Comparison of ENCODE assay signal across 7 mouse cellular contexts in the genomic region with DNA sequence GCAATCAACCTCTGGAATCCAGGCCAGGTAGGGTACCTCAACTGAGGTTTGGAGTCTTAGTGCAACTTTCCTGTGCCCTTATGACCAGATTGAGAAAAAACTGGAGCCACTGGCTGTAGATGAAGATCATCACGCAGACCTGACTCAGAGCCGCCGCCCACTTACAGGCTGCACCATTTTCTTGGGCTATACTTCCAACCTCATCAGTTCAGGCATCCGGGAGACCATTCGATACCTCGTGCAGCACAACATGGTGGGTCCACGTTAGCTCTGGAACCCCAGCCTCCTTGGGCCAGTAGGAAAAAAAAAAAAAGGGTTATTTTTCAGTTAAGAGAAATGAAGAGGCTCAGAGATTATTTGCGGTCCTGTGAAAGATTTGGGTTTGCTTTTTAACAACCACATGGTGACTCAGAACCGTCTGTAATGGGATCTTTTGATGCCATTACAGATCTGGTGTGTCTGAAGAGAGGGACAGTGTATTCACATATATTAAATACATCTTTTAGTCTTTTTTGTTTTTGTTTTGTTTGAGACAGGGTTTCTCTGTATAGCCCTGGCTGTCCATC. TPM values are rescaled to one million over a fixed set of nuclear protein-coding genes. Genes with fewer than 3 reads are reported as not detected.
A peak's percentile ranks its signal among the peaks of the same experiment; 100 is the strongest.
DNase-seq lines count a peak whose midpoint lies in the region; ATAC-seq and TF ChIP-seq lines count a peak whose summit lies in the region.

No protein-coding gene starts in this region.

- peaks cover 38% of the 10 kb centered on the region for H3K4me1 ChIP-seq in megakaryocyte, embryonic 14.5 days
- H3K4me1 ChIP-seq in embryonic facial prominence, embryonic 14.5 days (ENCODE audit: control insufficient read depth, insufficient read depth, low read length): peaks cover 6% of the 10 kb centered on the region
- 0 out of 2 replicates have a peak, but pooled peaks cover 2% of the 10 kb centered on the region for H3K4me1 ChIP-seq in intestine, postnatal 0 days (replicated peaks; ENCODE audit: control insufficient read depth, insufficient read depth, low read length)
- peaks cover 10% of the 10 kb centered on the region for H3K4me1 ChIP-seq in olfactory bulb, adult 2 months (ENCODE audit: control insufficient read depth, insufficient read depth, low read length)

- H3K4me2 ChIP-seq in embryonic facial prominence, embryonic 14.5 days (ENCODE audit: low read depth, low read length): peak overlapping the region; percentile 65
- H3K4me2 ChIP-seq in intestine, postnatal 0 days (replicated peaks; ENCODE audit: low read depth): peak overlapping the region; percentile 73

- H3K27me3 ChIP-seq in megakaryocyte, embryonic 14.5 days (replicated peaks): no peaks in the 10 kb centered on the region
- H3K27me3 ChIP-seq in embryonic facial prominence, embryonic 14.5 days (replicated peaks; ENCODE audit: control insufficient read depth, insufficient read depth, low read length): no peaks in the 10 kb centered on the region
- no peaks in the 10 kb centered on the region for H3K27me3 ChIP-seq in intestine, postnatal 0 days (replicated peaks; ENCODE audit: control insufficient read depth, insufficient read depth, low read length)

- H3K9ac ChIP-seq in embryonic facial prominence, embryonic 14.5 days (ENCODE audit: low read depth, low read length): peak overlapping the region; percentile 85
- H3K9ac ChIP-seq in intestine, postnatal 0 days (ENCODE audit: low read depth, low read length): peak overlapping the region; percentile 84

- TF ChIP-seq CTCF in intestine, postnatal 0 days (IDR thresholded peaks at IDR 0.05; ENCODE audit: low read depth): no peak
- TF ChIP-seq CTCF in olfactory bulb, adult 2 months (IDR thresholded peaks at IDR 0.05; ENCODE audit: insufficient read depth, low read depth, low read length): no peak

- no peak for ATAC-seq in megakaryocyte, adult 5-6 weeks (ENCODE audit: poor library complexity, severe bottlenecking)
- ATAC-seq in embryonic facial prominence, embryonic 14.5 days (ENCODE audit: low read depth): no peak
- peak; percentile 2; the same call in 1 of the 2 replicates for ATAC-seq in intestine, postnatal 0 days

- no peaks in the 10 kb centered on the region for H3K9me3 ChIP-seq in megakaryocyte, embryonic 14.5 days
- H3K9me3 ChIP-seq in embryonic facial prominence, embryonic 14.5 days (ENCODE audit: control insufficient read depth, low read length): no peaks in the 10 kb centered on the region
- H3K9me3 ChIP-seq in intestine, postnatal 0 days (ENCODE audit: control insufficient read depth): no peaks in the 10 kb centered on the region

- no peak for TF ChIP-seq POLR2A in olfactory bulb, adult 2 months (IDR thresholded peaks at IDR 0.05; ENCODE audit: insufficient read depth, low read depth, low read length)

- peak overlapping the region; percentile 99 for H3K4me3 ChIP-seq in megakaryocyte, embryonic 14.5 days (replicated peaks)
- peak overlapping the region; percentile 87 for H3K4me3 ChIP-seq in embryonic facial prominence, embryonic 14.5 days (ENCODE audit: low read depth, low read length)
- H3K4me3 ChIP-seq in intestine, postnatal 0 days (ENCODE audit: low read depth, low read length): peak overlapping the region; percentile 76
- H3K4me3 ChIP-seq in olfactory bulb, adult 2 months (ENCODE audit: insufficient read depth, low read depth, low read length): peak overlapping the region; percentile 80

- H3K27ac ChIP-seq in embryonic facial prominence, embryonic 14.5 days (replicated peaks; ENCODE audit: low read depth, low read length): peak overlapping the region; percentile 94
- peak overlapping the region; percentile 95 for H3K27ac ChIP-seq in intestine, postnatal 0 days (ENCODE audit: low read depth, low read length)
- H3K27ac ChIP-seq in olfactory bulb, adult 2 months (ENCODE audit: insufficient read depth, low read depth, low read length): no peak overlapping the region; the same call in 1 of the 2 replicates

- peaks cover 62% of the 10 kb centered on the region for H3K36me3 ChIP-seq in megakaryocyte, embryonic 14.5 days (replicated peaks; ENCODE audit: low read length)
- peaks cover 38% of the 10 kb centered on the region for H3K36me3 ChIP-seq in embryonic facial prominence, embryonic 14.5 days (ENCODE audit: control insufficient read depth, insufficient read depth, low read length)
- H3K36me3 ChIP-seq in intestine, postnatal 0 days (ENCODE audit: control insufficient read depth, insufficient read depth): peaks cover 37% of the 10 kb centered on the region

- DNase-seq in embryonic facial prominence, embryonic 14.5 days (ENCODE audit: low spot score): no peak
- DNase-seq in layer of hippocampus, postnatal 10 days (ENCODE audit: low spot score in 2 of 2): no peak
- DNase-seq in cerebellum, postnatal 36 days: no peak

- WGBS in embryonic facial prominence, embryonic 14.5 days: 34% methylated on average over 9 of the region's 9 CpGs
- WGBS in intestine, postnatal 0 days: 29% methylated on average over 9 of the region's 9 CpGs
- WGBS in olfactory bulb, adult 2 months: 20% methylated on average over 9 of the region's 9 CpGs

RNA-seq across cellular contexts. Expression of a gene that starts 0.9 kb away (rescaled TPM):
- 43.5 and 103 TPM in 2 replicates for polyA plus RNA-seq in megakaryocyte, embryonic 14.5 days (2012; ENCODE audit: insufficient read depth, low replicate concordance)
- total RNA-seq in megakaryocyte, adult 5-6 weeks (2015): 50.9 and 55.1 TPM in 2 replicates
- total RNA-seq in megakaryocyte, adult 5-6 weeks (2017): 26.9 and 30.2 TPM in 2 replicates
- 44.0 and 49.5 TPM in 2 replicates for polyA plus RNA-seq in embryonic facial prominence, embryonic 14.5 days (2014; fragmentation: Nextera tagmentation; extraction: Ambion mirVana)
- polyA plus RNA-seq in intestine, postnatal 0 days (2015; fragmentation: Nextera tagmentation; extraction: Ambion mirVana): 46.6 and 54.9 TPM in 2 replicates
- not detected in 2 replicates for polyA plus RNA-seq in olfactory bulb, adult 2 months (2012; ENCODE audit: insufficient read depth, insufficient read length, low replicate concordance, missing spikeins)
- total RNA-seq in layer of hippocampus, postnatal 10 days (2021): 10 to 100 TPM; 59.9 to 72.1 TPM

RNA-seq across cellular contexts. Expression of a gene that starts 4.7 kb away (rescaled TPM):
- 8.7 TPM in 1 of 2 replicates, not detected in the other for polyA plus RNA-seq in megakaryocyte, embryonic 14.5 days (2012; ENCODE audit: insufficient read depth, low replicate concordance)
- total RNA-seq in megakaryocyte, adult 5-6 weeks (2015): not detected in 2 replicates
- total RNA-seq in megakaryocyte, adult 5-6 weeks (2017): not detected in 2 replicates
- polyA plus RNA-seq in embryonic facial prominence, embryonic 14.5 days (2014; fragmentation: Nextera tagmentation; extraction: Ambion mirVana): 0.68 TPM in 1 of 2 replicates, not detected in the other
- polyA plus RNA-seq in intestine, postnatal 0 days (2015; fragmentation: Nextera tagmentation; extraction: Ambion mirVana): 0.60 TPM in 1 of 2 replicates, not detected in the other
- polyA plus RNA-seq in olfactory bulb, adult 2 months (2012; ENCODE audit: insufficient read depth, insufficient read length, low replicate concordance, missing spikeins): not detected in 2 replicates
- total RNA-seq in layer of hippocampus, postnatal 10 days (2021): not detected

RNA-seq across cellular contexts. Expression of a gene that starts 8.1 kb away (rescaled TPM):
- 8.8 and 10.6 TPM in 2 replicates for polyA plus RNA-seq in megakaryocyte, embryonic 14.5 days (2012; ENCODE audit: insufficient read depth, low replicate concordance)
- total RNA-seq in megakaryocyte, adult 5-6 weeks (2015): 116 and 119 TPM in 2 replicates
- 27.8 and 39.4 TPM in 2 replicates for total RNA-seq in megakaryocyte, adult 5-6 weeks (2017)
- polyA plus RNA-seq in embryonic facial prominence, embryonic 14.5 days (2014; fragmentation: Nextera tagmentation; extraction: Ambion mirVana): 125 and 127 TPM in 2 replicates
- 93.1 and 93.6 TPM in 2 replicates for polyA plus RNA-seq in intestine, postnatal 0 days (2015; fragmentation: Nextera tagmentation; extraction: Ambion mirVana)
- not detected in 2 replicates for polyA plus RNA-seq in olfactory bulb, adult 2 months (2012; ENCODE audit: insufficient read depth, insufficient read length, low replicate concordance, missing spikeins)
- 10 to 100 TPM; 60.8 to 61.8 TPM for total RNA-seq in layer of hippocampus, postnatal 10 days (2021)

RNA-seq across cellular contexts. Expression of a gene that starts 8.7 kb away (rescaled TPM):
- 19.7 TPM in 1 of 2 replicates, not detected in the other for polyA plus RNA-seq in megakaryocyte, embryonic 14.5 days (2012; ENCODE audit: insufficient read depth, low replicate concordance)
- 17.0 and 20.5 TPM in 2 replicates for total RNA-seq in megakaryocyte, adult 5-6 weeks (2015)
- 9.9 and 12.5 TPM in 2 replicates for total RNA-seq in megakaryocyte, adult 5-6 weeks (2017)
- 33.1 and 38.6 TPM in 2 replicates for polyA plus RNA-seq in embryonic facial prominence, embryonic 14.5 days (2014; fragmentation: Nextera tagmentation; extraction: Ambion mirVana)
- 23.0 and 25.5 TPM in 2 replicates for polyA plus RNA-seq in intestine, postnatal 0 days (2015; fragmentation: Nextera tagmentation; extraction: Ambion mirVana)
- not detected in 2 replicates for polyA plus RNA-seq in olfactory bulb, adult 2 months (2012; ENCODE audit: insufficient read depth, insufficient read length, low replicate concordance, missing spikeins)
- 10 to 100 TPM; 26.5 to 30.8 TPM for total RNA-seq in layer of hippocampus, postnatal 10 days (2021)

RNA-seq across cellular contexts. Expression of a gene that starts 10.6 kb away (rescaled TPM):
- polyA plus RNA-seq in megakaryocyte, embryonic 14.5 days (2012; ENCODE audit: insufficient read depth, low replicate concordance): 3.8 and 26.4 TPM in 2 replicates
- total RNA-seq in megakaryocyte, adult 5-6 weeks (2015): 204 TPM in 2 replicates
- total RNA-seq in megakaryocyte, adult 5-6 weeks (2017): 159 and 161 TPM in 2 replicates
- polyA plus RNA-seq in embryonic facial prominence, embryonic 14.5 days (2014; fragmentation: Nextera tagmentation; extraction: Ambion mirVana): 35.3 and 35.6 TPM in 2 replicates
- 80.9 and 87.5 TPM in 2 replicates for polyA plus RNA-seq in intestine, postnatal 0 days (2015; fragmentation: Nextera tagmentation; extraction: Ambion mirVana)
- 98.2 TPM in 1 of 2 replicates, not detected in the other for polyA plus RNA-seq in olfactory bulb, adult 2 months (2012; ENCODE audit: insufficient read depth, insufficient read length, low replicate concordance, missing spikeins)
- total RNA-seq in layer of hippocampus, postnatal 10 days (2021): 10 to 100 TPM; 32.7 to 40.1 TPM

Comparison
In these comparisons a context has a peak if more than half of its experiments do, and no peak if none do; other contexts are left out.
1. RNA of a gene that starts 0.9 kb away (polyA plus RNA-seq): 46.6 to 54.9 TPM in intestine, postnatal 0 days, 44.0 to 49.5 TPM in embryonic facial prominence, embryonic 14.5 days and 43.5 to 103 TPM in megakaryocyte, embryonic 14.5 days; not detected in olfactory bulb, adult 2 months; every median in the first group is over 10 times any median in the second.
2. Peak in every context shown above with its lines, with median percentiles within 50 percentile points of each other: H3K4me3 ChIP-seq.